Mouse (Mus musculus) 3134 (cell line): ENCODE measurements around the gene Dapk2.
"Not testable (repeated sequence)": the region's sequence is repeated elsewhere in the genome, so short reads cannot be mapped to it uniquely, and the experiment has no call there.

Experiments used
- DNase-seq: peaks from one replicate; pipeline ENCODE4 v3.0.0-alpha.2; 2011; ENCODE audit warnings: low spot score; ENCODE audit not compliant: insufficient read length; ENCODE audit errors: extremely low read depth

Dapk2 gene

DNA sequence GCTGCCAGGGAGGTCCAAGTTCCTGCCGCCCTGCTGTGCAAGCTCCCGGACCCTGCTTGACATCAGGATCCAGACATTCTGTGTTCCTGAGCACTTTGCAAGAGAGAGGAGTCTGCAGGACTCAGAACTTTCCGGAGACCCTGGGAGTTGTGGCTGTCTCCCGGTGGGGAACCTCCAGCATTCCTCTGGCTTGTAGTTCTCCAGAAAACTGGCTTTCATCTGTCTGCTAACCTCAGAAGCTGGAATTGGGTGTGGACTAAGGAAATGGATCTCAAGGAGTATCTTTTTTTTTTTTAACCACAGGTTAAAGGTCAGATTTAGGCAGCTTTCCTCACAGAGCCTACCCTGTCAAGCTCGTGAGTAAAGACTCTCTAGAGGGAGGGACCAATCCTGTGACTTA lies 113.7 kb downstream of the Dapk2 start:
- DNase-seq = no peak

- no peak for DNase-seq
Measured at GRCm38 (mm10) chr9:66273632-66274031, 115.6 kb downstream of the Dapk2 start.

DNA sequence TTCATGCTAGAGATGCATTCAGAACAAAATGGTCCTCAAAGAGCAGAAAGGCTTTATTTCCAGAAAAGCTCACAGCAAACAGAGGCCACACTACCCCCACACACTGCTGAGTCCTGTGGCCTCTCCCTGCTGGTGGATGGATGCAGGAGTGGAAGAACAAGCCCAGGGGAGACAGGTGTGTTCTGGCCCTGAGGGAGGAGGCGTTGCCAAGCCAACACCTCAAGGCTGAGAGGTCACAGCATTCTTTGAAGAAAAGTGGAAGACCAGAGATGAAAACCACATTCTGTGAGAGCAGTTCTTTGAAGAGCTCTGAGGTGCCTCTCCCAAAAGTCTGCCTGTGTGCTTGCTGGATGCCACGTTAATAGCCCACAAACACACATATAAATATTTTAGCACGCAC lies 116.6 kb downstream of the Dapk2 start:
- DNase-seq = no peak

GRCm38 (mm10) chr9:66275267-66275991 lies 117.4 kb downstream of the Dapk2 start:
- no peak for DNase-seq

DNA sequence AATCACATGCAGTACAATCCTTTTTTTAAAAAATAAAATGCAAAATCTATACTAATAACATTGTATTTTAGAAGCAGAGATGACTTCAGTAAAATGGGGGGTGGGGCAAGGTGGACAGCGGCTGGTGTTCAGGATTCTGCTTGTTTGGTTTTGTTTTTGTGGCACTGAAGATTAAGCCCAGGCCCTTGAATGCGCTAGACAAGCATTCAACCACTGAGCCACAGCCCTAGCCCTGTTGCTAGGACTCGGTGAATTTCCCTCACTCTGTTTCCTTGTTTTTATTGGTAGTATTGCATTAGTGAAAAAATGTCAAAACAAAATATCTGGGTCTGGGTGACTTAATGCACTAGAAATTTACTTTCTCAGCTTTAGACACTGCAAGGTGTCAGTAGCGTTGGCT lies 118.0 kb downstream of the Dapk2 start:
- no peak for DNase-seq

DNA sequence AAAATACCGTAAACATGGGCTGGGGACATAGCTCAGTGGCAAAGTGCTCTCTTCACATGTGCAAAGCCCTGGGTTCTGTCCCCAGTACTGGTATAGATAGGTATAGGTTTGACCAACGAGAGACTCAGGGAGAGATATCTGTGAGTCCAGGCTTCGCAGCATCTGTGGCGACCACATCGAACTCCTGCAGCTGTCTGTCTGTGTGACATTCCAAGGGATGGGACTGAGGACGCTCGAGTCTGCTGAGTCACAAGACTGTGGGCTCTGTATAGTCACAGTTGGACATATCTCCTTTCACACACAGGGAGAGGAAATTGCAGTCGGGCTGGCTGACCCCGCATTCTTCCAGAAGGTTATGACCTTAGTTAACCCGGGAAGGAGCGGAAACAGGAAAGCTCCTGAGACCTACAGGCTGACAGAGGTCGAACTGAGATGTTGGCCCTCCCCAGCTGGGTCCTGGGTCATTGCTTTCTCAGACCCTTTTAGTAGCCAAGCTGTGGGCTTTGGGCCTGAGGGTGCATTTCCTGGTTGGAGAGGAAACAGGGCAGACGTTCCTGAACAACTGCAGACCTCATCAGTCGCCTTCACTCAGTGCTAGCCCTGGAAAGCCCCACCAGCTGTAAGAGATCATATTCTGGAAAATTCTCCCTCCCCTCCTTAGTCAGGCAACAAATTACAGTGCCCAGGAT lies 118.8 kb downstream of the Dapk2 start:
- DNase-seq = peak; percentile 44

DNA sequence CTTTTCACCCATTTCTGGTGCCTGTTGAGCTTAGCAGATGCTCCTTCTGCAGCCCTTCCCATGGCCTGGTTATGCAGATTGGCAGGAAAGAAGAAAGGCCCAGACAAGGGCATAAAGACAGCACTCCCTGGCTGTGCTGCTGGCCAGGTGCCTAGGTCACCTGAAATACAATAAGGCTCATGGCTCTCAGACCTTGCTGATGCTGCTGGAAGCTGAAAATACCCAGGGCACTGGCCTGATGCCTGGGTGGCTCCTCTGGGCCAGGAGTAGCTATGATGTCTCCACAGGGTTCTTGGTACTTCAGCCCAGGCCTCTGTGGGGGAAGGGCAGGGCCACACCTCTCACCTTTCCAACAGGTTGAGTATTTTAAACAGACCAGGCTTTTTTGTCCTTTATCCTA lies 121.6 kb downstream of the Dapk2 start:
- DNase-seq = no peak

- no peak for DNase-seq
Measured at GRCm38 (mm10) chr9:66280496-66280895, 122.5 kb downstream of the Dapk2 start.

GRCm38 (mm10) chr9:66281501-66281951 lies 123.5 kb downstream of the Dapk2 start:
- DNase-seq = no peak

- no peak for DNase-seq
Measured at GRCm38 (mm10) chr9:66282582-66282981, 124.6 kb downstream of the Dapk2 start.

DNA sequence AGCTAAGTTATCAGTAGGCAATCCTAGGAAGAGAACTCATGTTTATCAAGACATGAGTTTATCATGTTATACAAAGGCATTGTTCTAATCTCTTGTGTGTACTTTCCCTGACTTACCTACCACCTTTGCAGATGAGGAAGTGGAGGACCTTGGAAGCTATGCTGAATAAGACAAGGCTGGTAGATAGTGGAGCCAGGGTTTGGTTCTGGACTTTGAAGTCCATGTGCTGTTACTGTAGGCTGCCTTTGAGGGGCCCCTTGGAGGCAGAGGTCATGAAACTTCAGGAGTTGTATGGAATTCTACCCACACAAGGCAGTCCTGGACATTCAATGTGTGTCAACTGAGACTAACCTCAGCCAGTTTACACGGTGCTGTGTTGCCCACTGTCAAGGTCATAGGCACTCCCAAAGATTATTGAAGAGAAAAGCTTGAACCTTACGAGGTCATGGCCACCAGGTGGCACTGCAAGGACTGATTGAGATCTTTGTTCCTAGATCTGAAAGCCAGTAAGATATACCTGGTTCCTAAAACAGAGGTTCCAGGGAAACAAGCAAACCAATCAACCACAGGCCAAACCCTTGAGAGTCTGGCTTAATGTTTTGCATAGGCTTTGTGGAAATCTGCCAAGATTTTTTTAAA lies 125.7 kb downstream of the Dapk2 start:
- DNase-seq = no peak

DNA sequence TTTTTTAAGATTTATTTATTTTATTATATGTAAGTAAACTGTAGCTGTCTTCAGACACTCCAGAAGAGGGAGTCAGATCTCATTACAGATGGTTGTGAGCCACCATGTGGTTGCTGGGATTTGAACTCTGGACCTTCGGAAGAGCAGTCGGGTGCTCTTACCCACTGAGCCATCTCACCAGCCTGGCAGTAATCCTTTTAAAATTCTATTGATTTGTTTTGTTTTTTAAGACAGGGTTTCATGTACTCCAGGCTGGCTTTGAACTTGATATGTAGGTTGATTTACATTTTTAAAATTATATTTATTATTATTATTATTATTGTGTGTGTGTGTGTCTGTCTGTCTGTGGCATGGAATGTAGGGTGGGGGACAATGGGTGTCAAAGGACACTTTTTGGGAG lies 127.2 kb downstream of the Dapk2 start:
- not testable (repeated sequence) for DNase-seq

DNA sequence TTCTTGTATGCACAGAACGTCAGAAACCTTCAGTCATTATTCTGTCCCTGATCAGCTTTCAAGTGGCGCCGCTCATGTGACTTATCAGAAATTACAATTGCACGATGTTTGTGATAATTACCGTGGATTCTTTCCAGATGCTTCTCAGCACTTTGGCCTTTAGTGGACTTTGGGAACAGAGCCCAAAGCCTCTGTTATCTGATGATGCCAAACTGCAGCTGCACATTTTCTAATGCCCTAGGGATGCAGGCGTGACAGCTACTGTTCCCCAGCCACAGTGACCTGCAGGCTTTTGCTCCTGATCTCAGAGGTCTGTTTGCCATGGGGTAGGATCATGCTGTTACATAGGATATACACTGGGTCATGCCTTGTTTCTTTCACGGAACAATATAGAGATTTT lies 127.9 kb downstream of the Dapk2 start:
- no peak for DNase-seq

DNA sequence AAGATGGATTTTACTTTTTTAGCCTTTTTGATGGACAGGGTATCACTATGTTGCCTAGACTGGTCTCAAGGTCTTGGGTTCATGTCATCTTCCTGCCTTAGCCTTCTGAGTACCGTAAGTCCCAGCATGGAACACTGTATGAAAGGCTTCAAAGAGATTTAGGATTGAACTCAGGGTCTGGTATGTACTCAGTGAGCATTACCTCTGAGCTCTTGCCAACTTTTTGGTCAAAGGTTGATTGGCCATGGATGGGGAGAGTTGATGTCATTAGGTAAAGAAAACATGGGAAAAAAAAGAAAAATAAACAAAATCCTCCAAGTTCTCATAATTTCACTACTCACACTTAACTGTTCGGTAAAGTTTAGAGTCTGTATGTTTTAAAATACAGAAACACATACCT lies 132.7 kb downstream of the Dapk2 start:
- no peak for DNase-seq

DNA sequence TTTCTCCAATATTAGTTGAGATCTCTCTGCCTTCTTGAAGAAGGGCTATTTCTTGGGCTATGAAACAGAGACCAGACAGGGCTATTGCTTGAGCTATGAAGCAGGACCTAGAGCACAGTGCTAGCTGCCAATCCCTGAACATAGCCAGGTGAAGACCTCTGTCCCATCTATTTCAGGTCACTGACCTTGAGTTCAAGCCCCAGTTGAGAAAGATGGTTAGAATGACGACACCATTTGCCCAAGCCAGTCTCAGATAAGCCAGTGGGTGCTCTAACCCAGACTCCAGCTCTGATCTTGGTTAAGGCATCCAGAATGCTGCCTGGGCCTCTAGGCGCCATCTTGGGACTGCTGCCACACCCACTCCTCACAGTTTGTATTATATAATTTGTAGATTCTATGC lies 135.3 kb downstream of the Dapk2 start:
- DNase-seq = no peak

DNA sequence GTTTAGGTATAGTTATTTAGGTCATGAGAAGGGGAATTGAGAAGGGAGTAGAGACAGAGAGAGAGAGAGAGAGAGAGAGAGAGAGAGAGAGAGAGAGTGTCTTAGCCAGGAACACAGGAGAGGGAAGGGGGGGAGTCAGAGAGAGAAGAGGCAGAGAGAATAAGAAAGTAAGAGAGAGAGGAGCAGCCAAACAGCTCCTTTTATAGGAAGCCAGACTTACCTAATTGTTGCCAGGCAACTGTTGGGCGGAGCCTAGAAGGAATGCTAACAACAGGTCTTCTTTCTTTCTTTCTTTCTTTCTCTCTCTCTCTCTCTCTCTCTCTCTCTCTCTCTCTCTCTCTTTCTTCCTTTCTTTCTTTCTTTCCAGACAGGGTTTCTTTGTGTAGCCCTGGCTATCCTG lies 136.2 kb downstream of the Dapk2 start:
- no peak for DNase-seq

GRCm38 (mm10) chr9:66294980-66295410 lies 137.0 kb downstream of the Dapk2 start:
- DNase-seq = no peak

DNA sequence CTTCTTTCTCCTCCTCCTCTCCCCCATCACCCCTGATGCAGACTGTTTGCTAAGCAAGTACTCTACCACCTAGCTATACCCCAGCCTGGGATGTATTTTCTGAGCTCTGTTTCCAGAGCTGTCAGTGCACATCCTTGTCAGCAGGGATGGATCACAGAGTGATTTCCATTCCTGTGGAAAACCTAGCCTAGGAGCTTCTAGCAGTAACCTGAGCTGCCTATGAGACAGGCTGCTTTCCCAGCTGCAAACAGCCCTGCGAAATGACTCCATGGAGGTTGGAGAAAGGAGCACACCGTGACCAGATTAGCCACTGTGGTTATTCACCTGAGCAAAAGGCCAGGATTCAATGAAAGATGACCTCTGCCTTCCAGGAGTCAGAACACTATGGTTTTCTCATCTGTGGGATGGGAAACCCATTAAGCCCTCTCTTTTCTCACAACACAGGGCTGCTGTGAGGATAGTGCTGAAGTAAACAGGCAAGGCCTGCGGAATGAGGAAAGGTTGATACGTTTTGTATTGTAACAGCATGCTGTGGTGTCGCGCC lies 137.6 kb downstream of the Dapk2 start:
- DNase-seq = no peak

- no peak for DNase-seq
Measured at GRCm38 (mm10) chr9:66298783-66299182, 140.8 kb downstream of the Dapk2 start.

DNA sequence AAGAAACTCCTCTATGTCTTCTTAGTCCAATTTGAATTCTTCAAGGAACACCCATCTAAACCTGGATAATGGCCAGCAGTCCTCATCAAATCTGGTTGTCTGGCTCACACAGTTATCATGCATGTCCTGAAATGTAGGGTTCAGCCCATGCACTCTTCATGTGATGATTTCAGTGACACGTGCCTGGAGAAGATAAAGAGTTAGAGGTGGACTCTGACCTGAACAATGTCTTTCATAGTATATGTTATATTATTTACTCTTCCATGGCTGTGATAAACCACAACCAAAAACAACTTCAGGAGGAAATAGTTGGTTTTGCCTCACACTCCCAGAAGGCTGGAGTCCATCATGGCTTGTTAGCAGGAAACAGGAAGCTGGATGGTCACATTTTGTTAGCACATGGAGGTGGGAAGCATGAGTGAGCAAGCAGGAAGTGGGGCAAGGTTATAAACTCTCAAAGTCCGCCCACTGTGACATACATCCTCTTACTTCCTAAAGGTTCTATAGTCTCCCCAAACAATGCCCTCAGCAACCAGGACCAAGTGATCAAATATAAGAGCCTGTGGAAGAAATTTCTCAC lies 142.5 kb downstream of the Dapk2 start:
- DNase-seq = no peak
